In genomic region chr9:118926688-118927321, GRCm38 (mm10) we compare ENCODE assay signal across 8 mouse cellular contexts. TPM values are rescaled to one million over a fixed set of nuclear protein-coding genes. Genes with fewer than 3 reads are reported as not detected.
DNase-seq lines count a peak whose midpoint lies in the region; ATAC-seq lines count a peak whose summit lies in the region.

No protein-coding gene starts in this region.

- peaks cover 42% of the 10 kb centered on the region for H3K4me1 ChIP-seq in limb, embryonic 12.5 days (replicated peaks)
- peaks cover 18% of the 10 kb centered on the region for H3K4me1 ChIP-seq in midbrain, embryonic 14.5 days (ENCODE audit: control insufficient read depth, insufficient read depth, low read length)

- H3K9ac ChIP-seq in limb, embryonic 12.5 days (replicated peaks): peak overlapping the region; percentile 88
- H3K9ac ChIP-seq in midbrain, embryonic 14.5 days (replicated peaks; ENCODE audit: low read length): peak overlapping the region; percentile 84

- H3K9me3 ChIP-seq in limb, embryonic 12.5 days: no peaks in the 10 kb centered on the region
- H3K9me3 ChIP-seq in midbrain, embryonic 14.5 days (ENCODE audit: control insufficient read depth, low read length): no peaks in the 10 kb centered on the region

- peak overlapping the region; percentile 84 for H3K4me3 ChIP-seq in limb, embryonic 12.5 days (replicated peaks)
- H3K4me3 ChIP-seq in midbrain, embryonic 14.5 days (replicated peaks; ENCODE audit: low read depth, low read length): peak overlapping the region; percentile 70

- 2% methylated on average over 61 of the region's 68 CpGs for WGBS in limb, embryonic 12.5 days
- 4% methylated on average over 31 of the region's 68 CpGs for WGBS in midbrain, embryonic 14.5 days

- peak; percentile 73 for DNase-seq in layer of hippocampus, adult 11-12 months (ENCODE audit: low spot score)
- DNase-seq in layer of hippocampus, adult 9-10 months (ENCODE audit: low spot score): no peak
- peak; percentile 65 for DNase-seq in cerebellum, adult 9-11 months
- peak; percentile 49 for DNase-seq in gastrocnemius, postnatal 10 days
- peak; percentile 40 to 46 for DNase-seq in kidney, adult 8-10 months
- DNase-seq in midbrain, embryonic 14.5 days: peak; percentile 66
- peak; percentile 86 for DNase-seq in testis, postnatal 10 days (ENCODE audit: low spot score)

- 0 out of 2 replicates have a peak, but pooled peaks have one; percentile 8 for ATAC-seq in limb, embryonic 12.5 days (ENCODE audit: insufficient number of reproducible peaks, insufficient read depth, low FRiP score, low TSS enrichment, low read depth)
- peak; percentile 38; the same call in 1 of the 2 replicates for ATAC-seq in midbrain, embryonic 14.5 days (ENCODE audit: low FRiP score, low TSS enrichment)

- H3K4me2 ChIP-seq in limb, embryonic 12.5 days: peak overlapping the region; percentile 95
- peak overlapping the region; percentile 98 for H3K4me2 ChIP-seq in midbrain, embryonic 14.5 days (ENCODE audit: low read length)

- no peaks in the 10 kb centered on the region for H3K27me3 ChIP-seq in limb, embryonic 12.5 days
- no peaks in the 10 kb centered on the region for H3K27me3 ChIP-seq in midbrain, embryonic 14.5 days (ENCODE audit: control insufficient read depth, insufficient read depth, low read length)

- peak overlapping the region; percentile 92 for H3K27ac ChIP-seq in limb, embryonic 12.5 days
- H3K27ac ChIP-seq in midbrain, embryonic 14.5 days (replicated peaks; ENCODE audit: low read depth, low read length): peak overlapping the region; percentile 84

- H3K36me3 ChIP-seq in limb, embryonic 12.5 days: peaks cover 5% of the 10 kb centered on the region; the same call in 1 of the 2 replicates
- no peaks in the 10 kb centered on the region for H3K36me3 ChIP-seq in midbrain, embryonic 14.5 days (ENCODE audit: control insufficient read depth, insufficient read depth, low read length)

RNA-seq across cellular contexts. Expression of gene Ctdspl, which starts 0.6 kb away (rescaled TPM):
- 10 to 100 TPM; 14.5 to 14.6 TPM for total RNA-seq in gastrocnemius, postnatal 10 days (2021)
- 19.2 and 19.9 TPM in 2 replicates for polyA plus RNA-seq in limb, embryonic 12.5 days (2016; fragmentation: Nextera tagmentation; extraction: Ambion mirVana)
- 8.0 and 8.2 TPM in 2 replicates for polyA plus RNA-seq in midbrain, embryonic 14.5 days (2014; fragmentation: Nextera tagmentation; extraction: Ambion mirVana)
